Comparison of ENCODE assay signal across 4 mouse cellular contexts in genomic region chr4:57888978-57889377, GRCm38 (mm10). TPM values are rescaled to one million over a fixed set of nuclear protein-coding genes. Genes with fewer than 3 reads are reported as not detected.
DNase-seq lines count a peak whose midpoint lies in the region; TF ChIP-seq lines count a peak whose summit lies in the region.
"Not testable (repeated sequence)": the region's sequence is repeated elsewhere in the genome, so short reads cannot be mapped to it uniquely, and the experiment has no call there.
"Had no signal": no experiment of that assay in that cellular context is flagged by ENCODE, and none has a peak within 500 bp of the region (broad histone marks: within the 10 kb centered on the region; RNA-seq: fewer than 3 reads in every experiment).

No protein-coding gene starts in this region.

- TF ChIP-seq CTCF in kidney, adult 2 months (conservative IDR thresholded peaks at IDR 0.05; ENCODE audit: insufficient read depth, insufficient read length, low read depth, low read length) = not testable (repeated sequence)

- peaks cover 21% of the 10 kb centered on the region; the same call in 1 of the 2 replicates for H3K4me1 ChIP-seq in kidney, adult 2 months (ENCODE audit: control insufficient read depth, insufficient read depth, low read length)

- not testable (repeated sequence) for TF ChIP-seq POLR2A in kidney, adult 2 months (IDR thresholded peaks at IDR 0.05; ENCODE audit: low read depth, low read length)

- not testable (repeated sequence) for H3K36me3 ChIP-seq in kidney, adult 2 months (ENCODE audit: control insufficient read depth, insufficient read depth, low read length)

- DNase-seq in kidney, adult 11 months = peak; percentile 3
- DNase-seq in kidney, adult 2 months = peak; percentile 56
- DNase-seq in kidney, adult 9 months = peak; percentile 58

- not testable (repeated sequence) for H3K4me3 ChIP-seq in kidney, adult 2 months (ENCODE audit: insufficient read depth, low read depth, low read length)

- H3K27me3 ChIP-seq in kidney, adult 2 months (replicated peaks; ENCODE audit: control insufficient read depth, insufficient read depth, low read length) = not testable (repeated sequence)

- H3K27ac ChIP-seq in kidney, adult 2 months (ENCODE audit: insufficient read depth, low read depth, low read length) = not testable (repeated sequence)

- WGBS in kidney, adult 2 months = 67% methylated on average over 1 of the region's 1 CpGs

RNA-seq across cellular contexts. Expression of gene D630039A03Rik, which starts 27.1 kb away (rescaled TPM):
- polyA plus RNA-seq in kidney, adult 2 months (2012; rRNA removed) = 17.8 and 19.8 TPM in 2 replicates
- polyA plus RNA-seq: G1E had no signal

Comparison
In these comparisons a context has a peak if more than half of its experiments do, and no peak if none do; other contexts are left out.
1. DNase-seq: peak in every context shown above with its lines; median percentile 58 in kidney, adult 9 months; 56 in kidney, adult 2 months; 3 in kidney, adult 11 months.